Mouse (Mus musculus) left cerebral cortex, postnatal 14 days (tissue): ENCODE results near the gene Itga11. TPM values are rescaled to one million over a fixed set of nuclear protein-coding genes. Genes with fewer than 3 reads are reported as not detected.

Experiments used
- DNase-seq, 2 experiments: peaks; one replicate each; pipeline ENCODE4 v3.0.0; 2021 to 2022; ENCODE audit warnings: low spot score in 2 of 2, mixed read lengths in 1 of 2
- intact Hi-C: fragments of 180-260 bp; cut with DNase I; formaldehyde crosslinking; loops from one replicate; pipeline ENCODE4 v1.15.1; 2025
- total RNA-seq, 2 experiments: library from RNA; stranded (reverse); gene quantifications; 2 replicates each; pipeline ENCODE4 v1.2.3; 2021

Itga11 gene
- total RNA-seq, 2 experiments from 2014 or later = 1.3 to 1.4 TPM

DNA sequence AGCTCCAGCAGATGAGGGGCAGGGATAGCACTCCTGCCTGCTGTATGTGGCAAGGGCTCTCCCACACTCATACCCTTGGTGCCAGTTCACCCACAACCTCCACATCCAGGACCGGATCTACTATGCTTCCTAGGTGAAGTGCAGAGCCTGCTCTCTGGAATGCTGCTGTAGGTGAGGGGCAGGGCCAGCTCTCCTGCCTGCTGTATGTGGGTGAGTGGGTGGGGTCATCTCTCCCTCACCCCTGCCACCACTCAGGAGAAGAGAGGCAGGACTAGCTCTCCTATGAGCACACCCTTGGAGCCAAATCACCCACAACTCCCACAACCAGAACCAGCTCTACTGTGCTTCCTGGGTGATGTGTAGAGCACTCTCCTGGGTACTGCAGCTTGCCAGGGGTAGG, 2.5 kb upstream of the Itga11 start:
- intact Hi-C loops = no loop called here
- no peak for DNase-seq

DNA sequence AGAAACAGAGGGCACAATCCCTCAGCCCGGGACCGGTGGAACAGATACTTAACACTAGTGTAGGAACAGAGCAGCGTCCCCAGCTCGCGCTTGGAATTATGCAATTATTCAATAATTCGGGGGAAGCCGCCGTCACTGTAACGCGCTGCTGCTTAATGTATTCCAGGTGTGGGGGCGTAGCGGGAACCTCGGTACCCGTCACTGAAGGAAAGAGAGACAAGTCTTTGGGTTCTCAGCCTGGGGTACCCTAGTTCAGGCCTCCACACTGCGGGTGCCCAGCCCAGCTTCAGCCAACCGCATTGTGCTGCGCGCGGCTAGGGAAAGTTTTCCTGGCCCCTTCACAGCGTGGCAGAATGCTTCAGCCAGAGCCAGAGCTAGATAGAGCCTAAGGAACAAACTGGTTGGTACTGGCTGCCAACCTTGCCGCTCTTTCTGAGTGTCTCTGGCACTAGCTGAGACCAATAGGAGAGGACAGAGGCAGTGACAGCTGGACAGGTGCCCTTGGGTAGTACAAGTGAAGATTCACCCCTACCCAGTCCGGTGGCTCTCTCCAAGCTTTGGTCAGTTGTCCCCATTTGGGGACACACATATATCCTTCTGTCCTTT, 1.0 kb downstream of the Itga11 start:
- intact Hi-C loops = no loop called here
- DNase-seq = peak; percentile 27 to 35

DNA sequence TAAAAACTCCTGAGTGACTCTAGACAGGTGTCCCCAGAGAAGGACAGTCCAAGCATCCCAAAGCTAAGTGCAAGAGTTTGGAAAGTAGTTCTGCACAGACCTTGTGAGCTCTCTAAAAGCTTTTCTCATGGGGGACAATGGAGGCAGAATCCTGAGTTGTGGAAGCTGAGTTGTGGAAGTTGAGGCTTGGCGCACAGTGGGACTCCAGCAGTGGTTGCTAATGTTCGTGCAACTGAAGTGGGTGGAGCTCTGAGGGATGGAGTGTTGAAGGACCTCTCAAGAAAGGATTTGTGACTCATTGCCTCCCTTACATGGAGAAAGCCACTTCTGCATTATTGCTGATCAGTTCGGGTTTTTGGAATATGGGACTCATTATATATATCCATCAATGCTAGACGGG, 1.8 kb downstream of the Itga11 start:
- no peak for DNase-seq
- intact Hi-C loops = no loop called here

DNA sequence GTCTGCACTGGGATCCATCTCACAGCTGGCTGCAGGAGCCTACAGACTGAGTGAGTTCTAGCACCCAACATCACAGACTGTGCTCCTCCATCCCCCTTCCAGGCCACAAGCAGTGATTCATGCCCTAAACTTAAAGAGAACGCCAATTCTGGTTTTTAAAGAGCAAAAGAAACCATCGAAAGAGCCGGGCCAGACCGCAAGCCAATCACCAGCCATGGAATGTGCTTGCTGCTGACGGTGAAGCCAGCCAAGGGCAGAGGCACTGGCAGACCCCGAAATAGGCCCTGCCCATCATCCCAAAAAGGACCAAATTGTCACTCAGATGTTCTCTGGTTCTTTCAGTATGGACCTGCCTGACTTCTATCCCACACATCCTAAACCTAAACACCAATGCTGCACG, 6.7 kb downstream of the Itga11 start:
- intact Hi-C loops = no loop called here
- no peak for DNase-seq

DNA sequence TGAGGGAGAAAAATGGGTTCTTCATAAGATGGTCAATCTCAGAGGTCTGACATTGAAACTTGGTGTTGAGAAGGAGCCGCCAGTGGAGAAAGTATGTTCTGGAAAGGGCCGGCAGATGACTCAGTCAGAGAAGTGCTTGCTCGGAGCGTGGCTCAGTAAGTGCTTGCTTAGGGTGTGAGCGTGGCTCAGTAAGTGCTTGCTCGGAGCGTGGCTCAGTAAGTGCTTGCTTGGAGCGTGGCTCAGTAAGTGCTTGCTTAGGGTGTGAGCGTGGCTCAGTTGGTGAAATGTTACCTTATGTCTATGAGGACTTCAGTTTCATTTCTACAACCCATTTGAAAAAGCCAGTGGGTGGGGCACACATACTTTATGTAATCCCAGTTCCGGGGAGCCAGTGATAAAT, 12.1 kb downstream of the Itga11 start:
- intact Hi-C loops = no loop called here
- DNase-seq = no peak

DNA sequence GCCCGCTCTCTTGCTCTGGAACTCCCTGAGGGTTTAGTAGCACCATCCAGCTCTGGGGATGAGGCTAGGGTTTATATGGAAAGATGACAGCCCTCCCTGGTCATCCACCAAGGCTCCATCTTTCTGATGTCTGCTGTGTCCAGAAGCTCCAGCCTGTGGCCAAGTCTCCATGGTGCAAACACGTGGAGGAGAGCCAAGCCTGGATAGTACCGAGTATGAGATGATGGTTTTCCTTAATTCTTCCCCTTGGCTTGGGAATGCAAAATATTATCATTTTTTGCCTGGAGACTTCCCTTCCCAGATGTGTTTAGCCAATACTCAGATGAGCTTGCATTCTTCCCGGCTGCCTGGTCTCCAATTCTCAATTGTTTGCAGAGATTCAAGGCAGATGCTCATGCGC, 16.4 kb downstream of the Itga11 start:
- no peak for DNase-seq
- intact Hi-C loops = no loop called here

DNA sequence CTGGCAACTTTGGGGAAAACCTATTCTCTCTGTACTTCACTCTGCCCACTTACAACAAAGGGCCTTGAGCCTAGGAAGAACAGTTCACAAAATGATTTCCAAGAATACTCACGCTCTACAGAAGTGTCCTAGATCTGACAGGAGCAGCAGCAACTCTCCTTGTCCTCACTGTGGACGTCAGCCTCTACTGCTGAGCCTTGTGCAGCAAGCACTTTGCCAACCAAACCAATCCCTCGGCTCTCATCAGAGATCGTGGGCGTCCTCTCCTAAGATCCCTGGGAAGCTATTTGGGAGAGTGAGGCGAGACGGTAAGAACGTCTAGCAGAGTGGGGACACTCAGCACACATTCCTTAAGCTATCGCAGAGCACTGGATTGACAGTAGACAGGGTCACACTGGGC, 17.6 kb downstream of the Itga11 start:
- DNase-seq = no peak
- intact Hi-C loops = no loop called here

DNA sequence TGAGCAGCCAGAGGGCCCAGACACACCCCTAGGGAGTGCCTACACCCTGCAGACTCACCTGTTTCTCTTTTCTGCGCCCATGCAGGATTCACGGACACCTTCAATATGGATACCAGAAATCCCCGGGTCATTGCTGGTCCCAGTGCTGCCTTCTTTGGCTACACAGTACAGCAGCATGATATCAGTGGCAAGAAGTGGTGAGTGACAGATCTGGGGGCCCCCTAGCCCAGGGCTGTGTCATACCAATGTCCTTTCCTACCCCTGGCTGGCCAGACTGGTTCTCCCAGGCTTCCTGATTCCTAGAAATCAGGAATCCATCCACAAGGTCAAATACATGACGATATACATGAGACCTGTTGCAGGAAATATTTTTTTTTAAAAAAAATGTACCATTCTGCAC, 19.2 kb downstream of the Itga11 start:
- intact Hi-C loops = no loop called here
- DNase-seq = no peak

DNA sequence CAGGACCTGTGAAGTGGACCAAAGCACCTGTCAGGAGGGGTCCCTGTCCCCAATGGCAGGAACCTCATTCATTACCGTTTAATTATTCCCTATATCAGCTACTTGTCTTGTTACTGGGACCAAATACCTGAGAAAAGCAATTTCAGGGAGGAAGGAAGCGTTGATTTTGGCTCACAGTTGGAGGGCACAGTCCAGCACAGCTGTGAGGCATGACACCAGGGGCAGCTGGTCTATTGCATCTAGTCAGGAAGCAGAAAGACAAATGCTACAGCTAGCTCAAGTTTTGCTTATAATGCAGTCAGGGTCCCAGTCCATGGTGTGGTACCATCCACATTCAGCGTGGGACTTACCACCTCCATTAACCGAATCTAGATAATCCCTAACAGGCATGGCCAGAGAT, 29.6 kb downstream of the Itga11 start:
- intact Hi-C loops = no loop called here
- no peak for DNase-seq

DNA sequence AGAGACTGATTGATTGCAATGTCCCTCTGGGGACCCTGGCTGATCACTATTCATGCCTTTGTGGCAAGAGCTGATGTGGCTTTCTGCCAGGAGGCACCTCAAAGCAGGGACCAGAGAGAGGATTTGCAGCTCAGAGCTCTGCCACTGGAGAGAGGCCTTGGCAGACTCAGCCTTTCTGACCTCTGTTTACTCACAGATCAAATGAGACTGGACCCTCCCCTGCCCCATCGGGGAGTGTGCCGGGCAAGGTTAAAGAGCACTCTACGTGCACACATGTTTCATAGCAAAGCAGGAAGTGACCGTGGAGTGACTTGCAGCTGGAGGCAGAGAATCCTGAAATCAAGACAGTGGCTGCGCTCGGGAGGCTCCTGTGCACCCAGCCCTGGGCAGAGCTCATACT, 30.2 kb downstream of the Itga11 start:
- no peak for DNase-seq
- intact Hi-C loops = no loop called here

DNA sequence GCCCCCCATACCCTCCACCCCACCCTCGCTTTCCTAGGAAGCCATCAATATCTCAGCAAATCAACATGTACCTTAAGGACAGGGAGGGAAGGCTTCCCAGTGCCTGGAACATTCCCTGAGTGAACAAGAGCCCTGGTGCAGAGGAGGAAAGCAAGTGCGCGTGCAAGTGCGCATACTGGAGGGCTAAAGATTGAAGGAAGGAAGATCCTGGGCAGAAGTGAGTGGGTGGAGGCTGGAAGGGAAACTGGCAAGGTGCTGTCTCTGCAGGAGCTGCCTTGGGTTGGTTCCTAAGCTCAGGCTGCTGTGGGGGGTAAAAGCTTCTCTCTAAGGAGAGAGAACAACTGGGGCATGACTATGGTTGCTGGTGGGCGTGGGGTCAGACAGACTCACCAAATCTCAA, 32.4 kb downstream of the Itga11 start:
- peak in 1 of 2 experiments; percentile 34 for DNase-seq
- intact Hi-C loops = no loop called here

DNA sequence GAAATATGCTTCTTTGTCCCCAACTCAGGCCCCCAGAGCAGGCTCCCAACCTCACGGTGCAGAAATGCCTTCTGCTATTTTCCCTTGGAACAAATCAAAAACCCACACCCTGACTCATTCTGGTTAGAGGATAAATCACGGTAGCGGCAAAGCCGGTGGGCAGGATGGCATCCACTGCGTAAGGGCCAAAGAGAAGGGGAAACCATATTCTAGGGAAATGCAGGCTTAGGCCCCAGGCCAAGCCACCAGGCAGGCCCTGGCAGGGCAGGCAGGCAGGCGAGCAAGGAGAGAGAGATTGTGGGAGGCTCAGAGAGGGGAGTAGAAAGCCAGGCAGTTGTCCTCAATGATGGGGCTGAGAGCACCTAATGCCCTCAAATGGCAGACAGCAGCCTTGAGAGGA, 34.7 kb downstream of the Itga11 start:
- DNase-seq = no peak
- intact Hi-C loops = no loop called here

DNA sequence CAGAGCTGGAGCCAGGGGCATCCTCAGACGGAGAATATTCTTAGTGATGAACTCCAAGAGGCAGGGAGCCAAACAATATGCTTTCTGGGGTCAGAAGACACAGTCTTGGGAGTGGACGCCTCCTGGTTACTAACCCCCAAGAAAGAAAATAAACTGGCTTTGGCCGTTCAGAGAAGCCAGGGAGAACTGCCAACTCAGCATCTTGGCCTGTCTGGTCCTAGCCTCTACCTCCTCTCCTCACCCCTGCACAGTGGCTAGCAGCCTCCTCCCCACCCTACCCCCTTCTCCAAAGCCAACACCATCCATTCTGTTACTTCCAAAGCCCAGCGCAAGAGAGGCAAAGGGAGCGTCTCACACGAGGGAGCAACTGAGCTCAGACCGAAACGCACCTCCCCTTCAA, 35.4 kb downstream of the Itga11 start:
- intact Hi-C loops = no loop called here
- DNase-seq = no peak

DNA sequence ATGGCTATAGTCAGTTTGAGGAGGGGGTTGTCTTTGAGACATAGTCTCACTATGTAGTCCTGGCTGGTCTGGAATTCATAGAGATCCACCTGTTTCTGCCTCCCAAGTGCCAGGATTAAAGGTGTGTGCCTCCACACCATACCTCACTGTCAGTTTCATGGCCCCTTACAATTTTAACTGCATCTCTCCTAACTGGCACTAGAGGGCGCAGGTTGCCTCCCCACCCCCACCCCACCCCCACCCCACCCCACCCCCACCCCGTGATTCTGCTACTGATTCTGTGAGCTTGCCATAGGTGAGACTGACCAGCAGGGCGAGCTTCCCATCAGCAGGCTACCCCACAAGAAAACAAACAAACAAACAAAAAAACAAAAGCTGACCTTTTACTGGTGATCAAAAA, 36.7 kb downstream of the Itga11 start:
- no peak for DNase-seq
- intact Hi-C loops = no loop called here

DNA sequence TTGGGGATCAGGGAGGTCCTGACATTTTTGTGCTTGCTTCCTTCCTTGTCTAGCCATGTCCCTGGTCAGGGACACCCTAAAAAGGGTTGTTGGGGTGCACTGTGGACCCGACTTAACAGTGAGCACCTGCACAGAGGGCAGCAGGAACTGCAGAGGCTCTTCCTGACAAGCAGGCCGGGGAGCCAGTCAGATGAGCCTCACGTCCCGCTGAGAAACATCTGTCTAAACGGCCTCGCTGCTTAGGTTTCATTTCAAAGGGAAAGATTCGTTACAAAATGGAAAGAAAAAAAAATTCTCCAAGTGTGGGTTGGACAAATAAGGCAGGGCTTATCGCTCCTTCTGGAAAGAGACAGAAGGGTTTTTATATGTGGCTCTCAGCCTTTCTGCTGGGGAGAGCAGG, 40.4 kb downstream of the Itga11 start:
- intact Hi-C loops = no loop called here

DNA sequence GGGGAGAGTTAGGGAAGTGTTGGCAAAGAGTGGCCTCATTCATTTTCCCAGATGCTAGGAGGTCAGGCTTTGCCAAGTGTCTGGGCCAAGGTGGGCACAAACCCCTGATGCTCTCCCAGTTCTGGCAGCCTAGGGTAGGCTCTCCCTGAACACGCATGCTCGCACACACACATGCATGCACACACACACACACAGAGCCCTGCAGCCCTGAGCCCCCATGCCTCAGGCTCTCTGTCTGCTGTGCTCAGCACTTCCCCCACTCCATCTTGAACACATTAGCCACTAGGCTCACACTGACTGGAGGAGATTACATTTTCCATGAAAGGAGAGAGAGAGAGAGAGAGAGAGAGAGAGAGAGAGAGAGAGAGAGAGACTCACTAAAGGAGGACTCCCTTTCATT, 44.2 kb downstream of the Itga11 start:
- intact Hi-C loops = no loop called here
- DNase-seq = no peak

More for the DNA sequence above, 40.4 kb downstream of the Itga11 start:
- no peak for DNase-seq

DNA sequence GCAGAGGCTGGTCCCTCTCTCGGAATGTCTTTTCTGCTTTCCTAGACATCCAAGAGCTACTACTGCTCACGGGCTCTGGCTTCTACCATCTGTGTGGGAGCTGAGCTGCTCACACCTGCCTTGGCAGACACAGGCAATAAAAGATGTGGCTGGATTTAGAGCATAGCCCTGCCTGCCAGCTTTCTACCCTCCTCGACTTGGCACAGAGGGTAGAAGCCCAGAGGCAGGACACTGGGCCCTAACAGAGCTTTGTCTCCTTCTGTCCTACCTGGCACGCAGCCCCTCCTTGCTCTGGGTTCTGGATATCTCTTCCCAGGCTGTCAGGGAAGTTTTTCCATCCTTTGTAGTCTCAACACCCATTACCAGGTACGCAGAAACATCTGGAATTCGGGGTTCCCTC, 45.1 kb downstream of the Itga11 start:
- peak; percentile 33 to 77 for DNase-seq
- intact Hi-C loops = no loop called here

DNA sequence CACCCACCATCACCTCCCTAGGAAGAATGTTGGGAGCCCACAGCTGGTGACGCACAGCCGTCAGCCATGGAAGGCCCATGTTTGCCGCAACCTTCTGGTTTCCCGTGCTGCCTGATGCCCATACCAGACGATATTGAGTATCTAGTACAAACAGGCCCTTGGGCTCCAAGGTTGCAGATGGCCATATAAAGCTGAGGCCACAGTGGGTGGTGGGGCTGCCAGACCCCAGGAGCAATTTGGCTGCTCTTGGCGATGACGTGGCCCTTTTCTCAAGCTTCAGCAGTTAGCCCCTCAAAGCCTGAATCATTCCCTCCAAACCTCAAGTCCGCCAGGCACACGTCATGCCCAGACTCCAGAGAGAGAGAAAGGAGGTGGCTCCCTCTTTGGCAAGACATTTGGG, 46.5 kb downstream of the Itga11 start:
- intact Hi-C loops = no loop called here
- no peak for DNase-seq

DNA sequence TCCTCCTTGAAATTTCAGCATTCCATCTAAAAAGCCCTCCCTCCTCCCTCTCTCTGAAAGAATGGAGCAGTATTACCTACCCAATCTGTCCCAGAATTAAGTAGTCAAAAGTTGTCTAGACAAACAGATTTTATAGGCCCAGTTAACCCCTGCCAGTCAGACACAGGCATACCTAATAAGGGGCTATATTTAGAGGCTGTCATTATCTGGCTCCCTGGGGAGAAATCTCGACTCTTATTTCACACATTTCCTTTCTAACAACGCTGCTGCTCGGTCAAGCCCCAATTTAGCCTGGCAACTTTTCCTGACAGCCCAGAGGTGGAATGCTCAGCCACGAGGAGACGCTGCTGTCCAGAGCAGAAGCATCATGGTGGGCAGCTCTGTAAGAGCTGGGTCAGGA, 47.6 kb downstream of the Itga11 start:
- intact Hi-C loops = no loop called here
- no peak for DNase-seq

DNA sequence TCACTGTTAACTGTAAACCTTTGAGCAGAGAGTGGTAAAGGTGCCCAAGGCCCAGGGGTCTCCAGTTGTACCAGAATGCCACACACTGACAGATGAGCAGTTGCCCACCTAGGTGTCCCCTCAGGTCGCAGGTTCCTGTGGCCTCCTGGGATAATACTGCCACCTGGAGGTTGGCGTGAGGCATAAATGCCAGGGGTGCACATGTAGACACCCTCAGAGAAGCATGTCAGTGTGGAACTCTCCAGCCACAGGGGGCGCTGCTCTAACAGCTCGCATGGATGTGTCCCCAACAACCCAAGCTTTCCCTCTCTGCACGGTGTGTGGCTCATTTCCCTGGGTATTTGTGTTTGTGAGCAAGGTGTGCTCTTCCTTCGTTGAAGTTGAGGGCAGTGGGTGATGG, 48.8 kb downstream of the Itga11 start:
- DNase-seq = peak in 1 of 2 experiments; percentile 63
- intact Hi-C loops = no loop called here

DNA sequence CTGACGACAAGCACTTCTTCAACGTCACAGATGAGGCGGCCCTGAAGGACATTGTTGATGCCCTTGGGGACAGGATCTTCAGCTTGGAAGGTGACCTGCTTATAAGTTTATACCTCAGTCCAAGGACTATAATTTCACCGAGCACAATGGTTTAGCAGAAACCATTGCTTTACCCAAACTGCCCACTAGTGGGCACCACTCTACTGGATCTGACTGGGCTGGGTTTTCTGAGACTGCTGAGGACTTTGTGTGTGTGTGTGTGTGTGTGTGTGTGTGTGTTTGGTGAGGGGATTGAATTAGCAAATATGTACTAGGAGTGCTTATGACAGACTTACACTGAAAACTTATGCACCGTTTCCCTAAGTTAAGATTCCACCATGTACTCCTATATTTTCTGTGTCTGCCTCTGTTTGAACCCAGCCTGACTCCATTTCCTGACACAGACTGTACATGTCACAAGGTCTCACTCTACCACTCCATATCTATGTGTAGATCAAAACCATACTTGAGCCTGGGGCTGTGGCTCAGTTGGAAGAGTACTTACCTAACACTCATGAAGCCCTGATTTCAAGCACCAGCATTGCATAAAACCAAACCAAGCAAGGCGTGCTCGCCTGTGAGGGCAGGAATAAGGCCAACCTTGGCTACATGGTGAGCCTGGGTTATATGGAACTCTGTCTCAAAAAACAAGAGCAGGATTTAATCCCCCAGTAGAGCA, 67.1 kb downstream of the Itga11 start:
- peak in 1 of 2 experiments; percentile 67 for DNase-seq
- intact Hi-C loops = loop anchor here (2.0 kb wide), 1 partner anchor 32 kb away; no protein-coding TSS in a partner anchor

DNA sequence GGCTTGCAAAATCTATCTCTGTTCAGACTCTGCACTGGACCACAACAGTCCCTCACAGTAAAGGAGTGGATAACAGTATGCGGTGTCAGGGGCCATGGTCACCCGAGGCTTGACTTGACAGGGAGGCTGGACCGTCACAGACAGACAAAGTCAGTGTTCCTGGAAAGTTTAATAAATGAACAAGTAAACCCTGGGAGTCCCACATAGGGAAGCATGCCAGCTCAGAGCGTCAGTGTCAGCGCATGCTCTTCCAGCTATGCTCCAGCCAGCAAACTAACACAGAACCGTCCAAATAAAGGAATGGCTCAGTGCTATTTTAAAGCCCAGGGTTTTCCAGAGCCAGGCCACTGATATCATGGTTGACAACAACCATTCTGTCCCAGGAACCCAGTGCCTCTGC, 69.0 kb downstream of the Itga11 start:
- intact Hi-C loops = no loop called here
- no peak for DNase-seq
